Mouse (Mus musculus) small intestine, adult 2 months (tissue): ENCODE measurements at regions not wholly inside any gene's neighbourhood (a gene's known extent, or its start where the extent isn't known, plus 50 kb on each side); places are given as distances from the start of the nearest gene placed in this dataset.

Experiments used
- CTCF ChIP-seq: fragments of 200-500 bp; IDR thresholded peaks from 2 replicates; pipeline ENCODE4 v1.5.1; 2012; ENCODE audit warnings: low read depth, mild to moderate bottlenecking, control low read depth, inconsistent platforms, low read length, moderate library complexity, mixed read lengths; ENCODE audit not compliant: insufficient replicate concordance, insufficient read length; ENCODE audit errors: extremely low read depth
- POLR2A ChIP-seq: fragments of 200-500 bp; IDR thresholded peaks from 2 replicates; pipeline ENCODE4 v1.6.1; 2012; ENCODE audit warnings: low read depth, mild to moderate bottlenecking, control low read depth, inconsistent platforms, low read length, moderate library complexity

DNA sequence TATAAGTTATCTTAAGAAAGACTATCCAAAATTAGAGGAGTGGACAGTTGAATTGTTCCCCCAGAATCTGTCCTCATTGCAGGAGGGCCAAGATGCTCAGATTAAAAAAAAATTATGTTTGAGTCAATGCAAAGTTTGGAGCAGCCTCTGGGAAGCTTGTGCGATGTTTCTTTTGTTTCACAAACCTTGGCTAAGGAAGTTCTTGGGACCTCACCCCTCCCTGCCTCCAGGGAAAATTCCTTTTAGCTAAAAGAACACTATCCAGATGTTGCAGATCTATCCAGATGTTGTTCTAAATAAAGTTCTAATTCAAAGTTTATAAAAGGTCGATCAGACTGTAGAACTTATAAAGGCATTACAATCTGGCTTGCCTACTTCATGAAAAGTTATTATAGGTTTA is 160.8 kb downstream of the Hira start:
- TF ChIP-seq POLR2A (no peak), CTCF (no peak)
